9 mouse cellular contexts compared by ENCODE assay signal in the genomic region with DNA sequence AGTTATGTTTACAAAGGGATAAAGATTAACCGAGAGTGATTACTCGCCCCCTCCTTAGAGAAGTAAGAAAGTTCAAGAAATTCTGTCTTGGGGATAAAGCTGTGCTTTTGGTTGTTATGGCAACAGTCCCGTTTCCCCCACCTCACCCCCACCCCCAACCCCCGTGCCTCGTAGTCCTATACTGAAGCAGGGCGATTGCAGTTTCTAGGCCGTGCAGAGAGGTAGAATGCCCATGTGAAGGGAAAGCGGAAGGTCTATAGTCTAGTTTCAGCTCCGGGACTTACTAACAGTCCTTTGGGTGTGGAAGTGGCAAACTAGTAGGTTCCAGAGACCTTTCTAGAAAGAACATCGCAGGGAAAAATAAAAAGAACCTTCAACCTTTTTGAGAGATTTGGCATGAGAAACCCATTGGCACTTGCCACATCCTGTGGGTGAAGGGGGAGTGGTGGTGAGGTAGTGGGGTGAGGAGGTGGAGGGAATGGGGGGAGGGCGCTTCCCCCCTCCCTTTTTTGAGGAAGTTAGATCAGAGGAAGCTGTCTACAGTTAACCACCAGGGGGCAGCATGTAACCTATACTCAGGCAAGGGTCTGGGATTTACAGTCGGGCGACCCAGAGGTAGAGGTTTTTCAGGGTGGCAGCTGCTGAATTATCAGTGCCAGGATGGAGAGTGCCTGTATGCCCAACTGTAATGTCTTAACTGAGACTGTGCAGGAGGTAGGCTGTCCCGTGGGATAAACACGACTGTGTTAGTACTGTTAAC. TPM values are rescaled to one million over a fixed set of nuclear protein-coding genes. Genes with fewer than 3 reads are reported as not detected.
A peak's percentile ranks its signal among the peaks of the same experiment; 100 is the strongest.
DNase-seq lines count a peak whose midpoint lies in the region; ATAC-seq and TF ChIP-seq lines count a peak whose summit lies in the region.
"Had no signal": no experiment of that assay in that cellular context is flagged by ENCODE, and none has a peak within 500 bp of the region (broad histone marks: within the 10 kb centered on the region; RNA-seq: fewer than 3 reads in every experiment).

No protein-coding gene starts in this region.

- no peaks in the 10 kb centered on the region for H3K36me3 ChIP-seq in embryonic facial prominence, embryonic 12.5 days
- H3K36me3 ChIP-seq in heart, embryonic 10.5 days = no peaks in the 10 kb centered on the region
- no peaks in the 10 kb centered on the region for H3K36me3 ChIP-seq in kidney, embryonic 14.5 days (ENCODE audit: control insufficient read depth, insufficient read depth, low read length)
- no peaks in the 10 kb centered on the region for H3K36me3 ChIP-seq in limb, embryonic 14.5 days (ENCODE audit: control insufficient read depth, insufficient read depth, low read length)
- no peaks in the 10 kb centered on the region for H3K36me3 ChIP-seq in midbrain, embryonic 16.5 days (ENCODE audit: control insufficient read depth, insufficient read depth, low read length)

- H3K4me2 ChIP-seq in embryonic facial prominence, embryonic 12.5 days (replicated peaks) = peak overlapping the region; percentile 41
- peak overlapping the region; percentile 15; the same call in 1 of the 2 replicates for H3K4me2 ChIP-seq in kidney, embryonic 14.5 days (replicated peaks; ENCODE audit: low read depth, low read length)
- peak overlapping the region; percentile 33 for H3K4me2 ChIP-seq in limb, embryonic 14.5 days (replicated peaks; ENCODE audit: low read depth, low read length, severe bottlenecking)
- H3K4me2 ChIP-seq in midbrain, embryonic 16.5 days (ENCODE audit: low read length) = peak overlapping the region; percentile 43

- 0 out of 2 replicates have a peak, but pooled peaks have one; percentile 28 for ATAC-seq in embryonic facial prominence, embryonic 12.5 days (ENCODE audit: insufficient number of reproducible peaks, insufficient read depth, low FRiP score, low TSS enrichment)
- peak; percentile 46; the same call in 1 of the 2 replicates for ATAC-seq in kidney, embryonic 14.5 days (ENCODE audit: low FRiP score, low TSS enrichment)
- peak; percentile 66 for ATAC-seq in limb, embryonic 14.5 days (ENCODE audit: low FRiP score, low read depth)
- ATAC-seq in midbrain, embryonic 16.5 days = peak; percentile 70

- H3K27me3 ChIP-seq in embryonic facial prominence, embryonic 12.5 days = peaks cover 12% of the 10 kb centered on the region; the same call in 1 of the 2 replicates
- H3K27me3 ChIP-seq in heart, embryonic 10.5 days (ENCODE audit: insufficient read depth, poor library complexity, severe bottlenecking) = peaks cover 57% of the 10 kb centered on the region
- peaks cover 4% of the 10 kb centered on the region; the same call in 1 of the 2 replicates for H3K27me3 ChIP-seq in kidney, embryonic 14.5 days (ENCODE audit: control insufficient read depth, insufficient read depth, low read length)
- H3K27me3 ChIP-seq in limb, embryonic 14.5 days (ENCODE audit: control insufficient read depth, insufficient read depth, low read length) = 0 out of 2 replicates have a peak, but pooled peaks cover 3% of the 10 kb centered on the region
- H3K27me3 ChIP-seq in midbrain, embryonic 16.5 days (ENCODE audit: control insufficient read depth, insufficient read depth, low read depth, low read length) = peaks cover 3% of the 10 kb centered on the region; the same call in 1 of the 2 replicates

- H3K4me3 ChIP-seq in embryonic facial prominence, embryonic 12.5 days = 0 out of 2 replicates have a peak overlapping the region, but pooled peaks have one; percentile 4
- H3K4me3 ChIP-seq in heart, embryonic 10.5 days = no peak overlapping the region
- no peak overlapping the region for H3K4me3 ChIP-seq in kidney, embryonic 14.5 days (ENCODE audit: low read length)
- H3K4me3 ChIP-seq in limb, embryonic 14.5 days (replicated peaks; ENCODE audit: low read length) = 0 out of 2 replicates have a peak overlapping the region, but pooled peaks have one; percentile 14
- peak overlapping the region; percentile 2; the same call in 1 of the 2 replicates for H3K4me3 ChIP-seq in midbrain, embryonic 16.5 days (ENCODE audit: low read depth, low read length)
- H3K4me3 ChIP-seq: erythroblast, embryonic 14.5 days had no signal

- no peak for TF ChIP-seq POLR2A in limb, embryonic 14.5 days (IDR thresholded peaks at IDR 0.05; ENCODE audit: borderline replicate concordance, extremely low read depth, insufficient read depth, insufficient read length)

- H3K4me1 ChIP-seq in embryonic facial prominence, embryonic 12.5 days = peaks cover 8% of the 10 kb centered on the region
- peaks cover 11% of the 10 kb centered on the region; the same call in 1 of the 2 replicates for H3K4me1 ChIP-seq in heart, embryonic 10.5 days
- H3K4me1 ChIP-seq in kidney, embryonic 14.5 days (ENCODE audit: control insufficient read depth, insufficient read depth, low read length) = peaks cover 4% of the 10 kb centered on the region; the same call in 1 of the 2 replicates
- H3K4me1 ChIP-seq in limb, embryonic 14.5 days (ENCODE audit: control insufficient read depth, insufficient read depth, low read length) = 0 out of 2 replicates have a peak, but pooled peaks cover 6% of the 10 kb centered on the region
- H3K4me1 ChIP-seq in midbrain, embryonic 16.5 days (ENCODE audit: control insufficient read depth, insufficient read depth, low read length) = peaks cover 6% of the 10 kb centered on the region; the same call in 1 of the 2 replicates

- 14% methylated on average over 15 of the region's 15 CpGs for WGBS in embryonic facial prominence, embryonic 12.5 days
- 21% methylated on average over 15 of the region's 15 CpGs for WGBS in heart, embryonic 10.5 days
- 29% methylated on average over 15 of the region's 15 CpGs for whole genome bisulfite sequencing in kidney, embryonic 14.5 days
- WGBS in limb, embryonic 14.5 days = 20% methylated on average over 15 of the region's 15 CpGs
- WGBS in midbrain, embryonic 16.5 days = 3% methylated on average over 15 of the region's 15 CpGs

- no peak overlapping the region for H3K9ac ChIP-seq in embryonic facial prominence, embryonic 12.5 days
- no peak overlapping the region for H3K9ac ChIP-seq in kidney, embryonic 14.5 days (ENCODE audit: low read depth, low read length)
- no peak overlapping the region for H3K9ac ChIP-seq in limb, embryonic 14.5 days (ENCODE audit: low read depth, low read length, severe bottlenecking)
- H3K9ac ChIP-seq in midbrain, embryonic 16.5 days (ENCODE audit: low read depth, low read length) = no peak overlapping the region

- peak; percentile 88 to 92 for DNase-seq in B cell, adult 2 months
- peak; percentile 68 for DNase-seq in adrenal gland, postnatal 10 days
- peak; percentile 78 for DNase-seq in heart, embryonic 10.5 days (ENCODE audit: low spot score)
- DNase-seq in limb, embryonic 14.5 days (ENCODE audit: low spot score) = peak; percentile 89
- peak; percentile 44 to 71 for DNase-seq in spleen, postnatal 14 days (ENCODE audit: low spot score in 2 of 2)

- H3K27ac ChIP-seq in embryonic facial prominence, embryonic 12.5 days = no peak overlapping the region
- H3K27ac ChIP-seq in heart, embryonic 10.5 days = no peak overlapping the region
- no peak overlapping the region for H3K27ac ChIP-seq in kidney, embryonic 14.5 days (ENCODE audit: low read depth, low read length)
- H3K27ac ChIP-seq in limb, embryonic 14.5 days (replicated peaks; ENCODE audit: low read depth, low read length) = no peak overlapping the region
- H3K27ac ChIP-seq in midbrain, embryonic 16.5 days (ENCODE audit: low read length) = no peak overlapping the region

- no peaks in the 10 kb centered on the region for H3K9me3 ChIP-seq in embryonic facial prominence, embryonic 12.5 days
- H3K9me3 ChIP-seq in heart, embryonic 10.5 days = no peaks in the 10 kb centered on the region
- no peaks in the 10 kb centered on the region for H3K9me3 ChIP-seq in kidney, embryonic 14.5 days (ENCODE audit: control insufficient read depth, low read length)
- no peaks in the 10 kb centered on the region for H3K9me3 ChIP-seq in limb, embryonic 14.5 days (ENCODE audit: control insufficient read depth, low read length)
- no peaks in the 10 kb centered on the region for H3K9me3 ChIP-seq in midbrain, embryonic 16.5 days (replicated peaks; ENCODE audit: control insufficient read depth, low read length, poor library complexity, severe bottlenecking)

RNA-seq across cellular contexts. Expression of a gene that starts 43.4 kb away (rescaled TPM):
- 10 to 100 TPM; 31.9 to 33.3 TPM for total RNA-seq in adrenal gland, postnatal 10 days (2021)
- polyA plus RNA-seq in embryonic facial prominence, embryonic 12.5 days (2016; fragmentation: Nextera tagmentation; extraction: Ambion mirVana) = 17.0 and 18.8 TPM in 2 replicates
- polyA plus RNA-seq in heart, embryonic 10.5 days (2016; fragmentation: Nextera tagmentation; extraction: Ambion mirVana) = 9.0 and 10.8 TPM in 2 replicates
- polyA plus RNA-seq in kidney, embryonic 14.5 days (2014; fragmentation: Nextera tagmentation; extraction: Ambion mirVana) = 13.8 and 18.8 TPM in 2 replicates
- 11.9 and 13.2 TPM in 2 replicates for polyA plus RNA-seq in limb, embryonic 14.5 days (2012; rRNA removed)
- polyA plus RNA-seq in limb, embryonic 14.5 days (2014; fragmentation: Nextera tagmentation; extraction: Ambion mirVana) = 15.3 and 19.1 TPM in 2 replicates
- polyA plus RNA-seq in midbrain, embryonic 16.5 days (2015; fragmentation: Nextera tagmentation; extraction: Ambion mirVana) = 9.4 TPM in 2 replicates

Comparison
In these comparisons a context has a peak if more than half of its experiments do, and no peak if none do; other contexts are left out.
1. H3K4me3 ChIP-seq: peak in embryonic facial prominence, embryonic 12.5 days (single experiment), limb, embryonic 14.5 days (single experiment) and midbrain, embryonic 16.5 days (single experiment); none in heart, embryonic 10.5 days (single experiment) and kidney, embryonic 14.5 days (single experiment).
2. Peak in every context shown above with its lines, with median percentiles within 50 percentile points of each other: DNase-seq, ATAC-seq and H3K4me2 ChIP-seq.